Mouse (Mus musculus) midbrain, embryonic 16.5 days (tissue): Measurements from ENCODE around the gene Pla2r1. TPM values are rescaled to one million over a fixed set of nuclear protein-coding genes. Genes with fewer than 3 reads are reported as not detected.

Experiments used
- ATAC-seq: fragments of 200-750 bp; cut with Nextera tagmentation; 2 replicates; pipeline ENCODE4 v1.8.0; 2017; ENCODE audit warnings: moderate TSS enrichment
- H3K27ac ChIP-seq: fragments of 300-500 bp; sonication (generic); 2 replicates; pipeline ENCODE4 v1.5.1; 2014; ENCODE audit warnings: mild to moderate bottlenecking, low read length, mixed read lengths
- H3K27me3 ChIP-seq: fragments of 300-500 bp; sonication (generic); 2 replicates; pipeline ENCODE4 v1.6.1; 2014; ENCODE audit warnings: low read depth, low read length, mixed read lengths; ENCODE audit not compliant: control insufficient read depth, insufficient read depth
- H3K36me3 ChIP-seq: fragments of 300-500 bp; sonication (generic); 2 replicates; pipeline ENCODE4 v1.6.1; 2014; ENCODE audit warnings: mild to moderate bottlenecking, low read length, moderate library complexity, mixed read lengths; ENCODE audit not compliant: control insufficient read depth, insufficient read depth
- H3K4me1 ChIP-seq: fragments of 300-500 bp; sonication (generic); 2 replicates; pipeline ENCODE4 v1.6.1; 2014; ENCODE audit warnings: mild to moderate bottlenecking, low read length, mixed read lengths; ENCODE audit not compliant: control insufficient read depth, insufficient read depth
- H3K4me2 ChIP-seq: fragments of 300-500 bp; sonication (generic); 2 replicates; pipeline ENCODE4 v1.6.1; 2014; ENCODE audit warnings: mild to moderate bottlenecking, low read length, mixed read lengths
- H3K4me3 ChIP-seq: fragments of 300-500 bp; sonication (generic); 2 replicates; pipeline ENCODE4 v1.5.1; 2014; ENCODE audit warnings: low read depth, mild to moderate bottlenecking, low read length, moderate library complexity, mixed read lengths
- H3K9ac ChIP-seq: fragments of 300-500 bp; sonication (generic); 2 replicates; pipeline ENCODE4 v1.6.1; 2014; ENCODE audit warnings: low read depth, low read length, mixed read lengths
- H3K9me3 ChIP-seq: fragments of 300-500 bp; sonication (generic); replicated peaks from 2 replicates; pipeline ENCODE4 v1.6.1; 2014; ENCODE audit warnings: mild to moderate bottlenecking, low read length, mixed read lengths; ENCODE audit not compliant: control insufficient read depth, poor library complexity, severe bottlenecking
- WGBS: fragments of 180-500 bp; shearing (Covaris S2); extraction: QIAGEN DNeasy Blood & Tissue Kit; methylation state at CpG from one replicate; pipeline ENCODE4 v1.1.7; 2014; 5-methylcytosine and 5-hydroxymethylcytosine counted together
- polyA plus RNA-seq: library from polyadenylated mRNA; unstranded; fragments of >200 nt; fragmentation: Nextera tagmentation; extraction: Ambion mirVana; gene quantifications from 2 replicates; pipeline ENCODE4 v1.2.1, GENCODE M21; 2015

The Pla2r1 gene
- polyA plus RNA-seq, 1 experiment from 2014 or later: 0.50 TPM

GRCm38 (mm10) chr2:60414334-60414733 lies 138.8 kb downstream of the Pla2r1 start:
- Histone ChIP-seq H3K9ac (no peak overlapping the region), H3K4me2 (no peak overlapping the region), H3K27me3 (no peaks in the 10 kb centered on the region), H3K36me3 (no peaks in the 10 kb centered on the region), H3K4me1 (no peaks in the 10 kb centered on the region), H3K9me3 (no peaks in the 10 kb centered on the region), H3K4me3 (no peak overlapping the region), H3K27ac (no peak overlapping the region)
- no peak for ATAC-seq
- WGBS: 72% methylated on average over 8 of the region's 8 CpGs

- H3K4me1 ChIP-seq: no peaks in the 10 kb centered on the region
- no peaks in the 10 kb centered on the region for H3K27me3 ChIP-seq
- ATAC-seq: no peak
- no peaks in the 10 kb centered on the region for H3K9me3 ChIP-seq
- H3K4me3 ChIP-seq: no peak overlapping the region
- 81% methylated on average over 18 of the region's 18 CpGs for WGBS
- no peak overlapping the region for H3K27ac ChIP-seq
- H3K4me2 ChIP-seq: no peak overlapping the region
- no peaks in the 10 kb centered on the region for H3K36me3 ChIP-seq
- H3K9ac ChIP-seq: no peak overlapping the region
Measured at GRCm38 (mm10) chr2:60413006-60413650, 140.0 kb downstream of the Pla2r1 start.

GRCm38 (mm10) chr2:60411181-60411580 lies 141.9 kb downstream of the Pla2r1 start:
- Histone ChIP-seq H3K9ac (no peak overlapping the region), H3K9me3 (no peaks in the 10 kb centered on the region), H3K27ac (no peak overlapping the region), H3K27me3 (no peaks in the 10 kb centered on the region), H3K36me3 (no peaks in the 10 kb centered on the region), H3K4me1 (no peaks in the 10 kb centered on the region), H3K4me2 (no peak overlapping the region), H3K4me3 (no peak overlapping the region)
- no peak for ATAC-seq
- WGBS: 86% methylated on average over 7 of the region's 7 CpGs

- WGBS: 86% methylated on average over 11 of the region's 11 CpGs
- ATAC-seq: no peak
Measured at GRCm38 (mm10) chr2:60409989-60410763, 142.9 kb downstream of the Pla2r1 start.

GRCm38 (mm10) chr2:60409194-60409593 lies 143.9 kb downstream of the Pla2r1 start:
- Histone ChIP-seq H3K4me1 (no peaks in the 10 kb centered on the region), H3K9ac (no peak overlapping the region), H3K36me3 (no peaks in the 10 kb centered on the region), H3K27ac (no peak overlapping the region), H3K9me3 (no peaks in the 10 kb centered on the region), H3K4me3 (no peak overlapping the region), H3K27me3 (no peaks in the 10 kb centered on the region), H3K4me2 (no peak overlapping the region)
- ATAC-seq: no peak
- 50% methylated on average over 6 of the region's 6 CpGs for WGBS

More at GRCm38 (mm10) chr2:60409989-60410763, 142.9 kb downstream of the Pla2r1 start:
- Histone ChIP-seq H3K4me3 (no peak overlapping the region), H3K9ac (no peak overlapping the region), H3K27me3 (no peaks in the 10 kb centered on the region), H3K27ac (no peak overlapping the region), H3K4me1 (no peaks in the 10 kb centered on the region), H3K4me2 (no peak overlapping the region), H3K36me3 (no peaks in the 10 kb centered on the region), H3K9me3 (no peaks in the 10 kb centered on the region)

- H3K36me3 ChIP-seq: no peaks in the 10 kb centered on the region
- H3K9me3 ChIP-seq: no peaks in the 10 kb centered on the region
- H3K4me1 ChIP-seq: no peaks in the 10 kb centered on the region
- no peak for ATAC-seq
- no peak overlapping the region for H3K4me3 ChIP-seq
- no peak overlapping the region for H3K4me2 ChIP-seq
- H3K27me3 ChIP-seq: no peaks in the 10 kb centered on the region
- WGBS: 90% methylated on average over 2 of the region's 2 CpGs
- no peak overlapping the region for H3K27ac ChIP-seq
- H3K9ac ChIP-seq: no peak overlapping the region
Measured at GRCm38 (mm10) chr2:60407387-60407786, 145.7 kb downstream of the Pla2r1 start.

GRCm38 (mm10) chr2:60405431-60405830 lies 147.7 kb downstream of the Pla2r1 start:
- no peak for ATAC-seq
- Histone ChIP-seq H3K4me1 (no peaks in the 10 kb centered on the region), H3K27ac (no peak overlapping the region), H3K36me3 (no peaks in the 10 kb centered on the region), H3K27me3 (no peaks in the 10 kb centered on the region), H3K4me2 (no peak overlapping the region), H3K9me3 (no peaks in the 10 kb centered on the region), H3K9ac (no peak overlapping the region), H3K4me3 (no peak overlapping the region)
- 88% methylated on average over 5 of the region's 5 CpGs for WGBS

- ATAC-seq: no peak
- Histone ChIP-seq H3K9me3 (no peaks in the 10 kb centered on the region), H3K27me3 (no peaks in the 10 kb centered on the region), H3K4me3 (no peak overlapping the region), H3K4me2 (no peak overlapping the region), H3K4me1 (no peaks in the 10 kb centered on the region), H3K36me3 (no peaks in the 10 kb centered on the region), H3K27ac (no peak overlapping the region), H3K9ac (no peak overlapping the region)
- WGBS: 91% methylated on average over 7 of the region's 7 CpGs
Measured at GRCm38 (mm10) chr2:60404763-60405162, 148.3 kb downstream of the Pla2r1 start.

- Histone ChIP-seq H3K9me3 (no peaks in the 10 kb centered on the region), H3K4me1 (no peaks in the 10 kb centered on the region), H3K27me3 (no peaks in the 10 kb centered on the region), H3K36me3 (no peaks in the 10 kb centered on the region), H3K4me3 (no peak overlapping the region), H3K9ac (no peak overlapping the region), H3K27ac (no peak overlapping the region), H3K4me2 (no peak overlapping the region)
- WGBS: 85% methylated on average over 5 of the region's 5 CpGs
- ATAC-seq: no peak
Measured at GRCm38 (mm10) chr2:60401694-60402093, 151.4 kb downstream of the Pla2r1 start.
